Mouse (Mus musculus) embryo, embryonic 11 days (tissue): ENCODE measurements around the gene Rabggta.

Source experiments
- DNase-seq: peaks from one replicate; pipeline ENCODE4 v3.0.0-alpha.2; 2015

Rabggta gene

DNA sequence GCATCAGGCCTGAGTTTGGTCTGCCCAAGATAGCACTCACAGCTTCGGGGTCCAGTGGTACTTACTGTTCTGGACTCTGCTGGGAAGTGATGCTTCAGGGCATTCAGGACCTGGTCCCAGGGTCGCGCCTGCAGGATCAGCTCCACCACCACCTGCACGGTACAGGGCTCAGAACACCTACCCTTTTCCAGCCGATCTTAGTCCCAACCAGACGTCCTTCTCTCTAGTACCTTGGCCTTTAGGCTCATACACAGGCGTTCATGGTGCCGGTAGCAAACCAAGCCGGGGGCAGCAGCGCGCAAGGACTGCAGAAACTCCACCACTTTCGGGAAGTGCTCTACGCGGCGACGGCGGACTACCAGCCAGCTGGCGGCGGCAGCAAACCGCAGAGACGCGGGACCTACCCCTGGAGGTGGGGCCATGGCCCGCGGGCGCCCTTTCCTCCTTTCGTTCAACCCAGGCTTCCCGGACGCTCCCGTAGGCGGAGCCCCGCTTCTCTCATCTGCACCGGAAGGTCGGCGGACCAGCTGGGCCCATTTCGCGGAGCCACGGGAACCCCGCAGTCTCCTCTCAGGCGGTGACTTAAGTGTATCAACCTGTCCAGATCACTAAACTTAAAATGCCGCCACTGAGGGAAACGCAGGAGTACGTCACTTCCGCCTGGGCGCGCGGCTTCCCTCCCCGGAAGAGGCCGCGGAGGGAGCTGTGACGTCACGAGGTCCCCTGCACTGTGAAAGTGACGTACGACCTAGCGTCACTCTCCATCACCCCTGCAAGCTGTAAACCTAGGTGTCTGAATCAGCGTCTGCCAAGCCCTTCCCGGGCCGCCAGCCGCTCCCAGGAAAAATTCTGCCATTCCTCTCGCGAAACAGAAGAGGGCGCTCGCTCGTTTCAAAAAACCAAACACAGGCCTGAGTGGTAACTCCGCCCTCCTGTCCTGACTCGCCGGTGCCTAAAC lies 40.6 kb downstream of the Rabggta start, which contains the start of gene Tinf2:
Gene Tinf2, minus strand, starts transcription at position 661 of the 958 bp plus-strand sequence.
- peak; percentile 96 for DNase-seq

GRCm38 (mm10) chr14:55677615-55678014 lies 44.4 kb downstream of the Rabggta start:
- DNase-seq, result no peak

DNA sequence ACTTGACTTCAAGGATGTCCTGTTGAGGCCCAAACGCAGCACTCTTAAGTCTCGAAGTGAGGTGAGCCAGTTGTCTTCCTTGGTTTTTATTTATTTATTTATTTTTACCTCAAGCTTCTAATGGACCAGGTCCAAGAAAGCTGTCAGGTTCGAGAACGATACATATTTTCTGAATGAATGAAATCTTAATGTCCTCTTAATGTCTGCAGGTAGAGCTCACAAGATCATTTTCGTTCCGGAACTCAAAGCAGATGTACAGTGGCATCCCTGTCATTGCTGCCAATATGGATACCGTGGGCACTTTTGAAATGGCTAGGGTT lies 49.4 kb downstream of the Rabggta start:
- DNase-seq, result no peak

- peak; percentile 96 for DNase-seq
Observed at GRCm38 (mm10) chr14:55671833-55672740, 50.0 kb downstream of the Rabggta start, which contains the start of the genes Gmpr2 and Nedd8. TSS of gene Gmpr2 (plus strand) at chr14:55671941. TSS of gene Nedd8 (minus strand) at chr14:55672124.

DNA sequence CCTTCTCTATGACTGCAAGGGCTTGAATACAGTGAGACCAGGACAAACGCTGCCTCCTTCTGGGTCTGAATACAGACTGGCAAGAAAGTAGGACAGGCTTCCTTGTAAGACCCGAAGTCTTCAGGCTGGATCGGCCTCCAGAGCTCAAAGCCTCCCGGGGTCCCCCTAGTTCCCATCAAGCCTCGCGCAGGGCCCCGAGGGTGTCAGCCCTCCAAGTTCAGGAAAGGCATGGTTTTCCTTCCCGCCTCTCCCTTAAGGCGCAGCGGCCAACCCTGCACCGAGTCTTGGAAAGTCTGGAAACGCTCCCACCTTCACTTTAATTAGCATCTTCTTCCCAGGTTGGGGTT lies 50.6 kb downstream of the Rabggta start:
- DNase-seq, result no peak
